Mouse (Mus musculus): ENCODE measurements at regions not wholly inside any gene's neighbourhood (a gene's known extent, or its start where the extent isn't known, plus 50 kb on each side); places are given as distances from the start of the nearest gene placed in this dataset.

DNA sequence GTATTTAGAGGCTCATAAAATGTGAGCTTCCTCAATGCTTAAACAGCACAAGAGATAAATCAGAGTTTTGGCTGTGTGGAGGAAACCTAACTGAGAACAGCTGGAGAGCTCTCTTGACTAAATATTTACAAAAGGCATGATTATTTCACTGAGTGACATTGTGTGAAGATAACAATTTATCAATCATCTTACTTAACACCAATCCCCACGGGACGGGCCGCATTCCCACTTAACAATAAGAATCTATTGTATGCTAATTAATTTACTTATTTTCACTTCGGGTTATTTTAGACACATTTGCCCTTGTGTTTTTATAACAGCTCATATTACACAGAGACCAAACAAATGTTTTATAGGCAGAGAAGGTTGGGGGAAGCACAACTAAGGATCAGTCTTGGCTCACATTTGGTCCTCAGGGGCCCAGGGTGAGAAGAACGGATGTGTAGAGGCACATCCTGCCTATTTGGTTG is 259.7 kb upstream of the Arid1b start:
- DNase-seq, result no peak

DNA sequence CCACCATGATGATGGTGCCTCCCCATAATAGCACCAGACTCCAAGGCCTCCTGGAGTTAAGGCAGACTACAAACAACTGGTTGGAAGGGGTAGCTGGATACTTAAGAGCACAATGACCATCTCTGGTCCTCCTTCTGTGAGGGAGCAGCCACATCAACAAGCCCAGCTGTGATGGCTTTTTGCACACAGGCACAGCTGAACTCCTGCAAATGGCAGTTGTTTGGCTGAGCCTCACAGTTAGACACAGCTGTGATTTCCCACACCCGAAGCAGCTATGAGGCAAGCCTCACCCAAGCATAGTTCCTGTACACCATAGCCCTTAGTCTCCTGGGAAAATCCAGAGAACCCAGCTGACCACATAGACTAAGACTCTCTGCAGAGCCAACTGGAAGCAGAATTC is 258.9 kb upstream of the Arid1b start:
- DNase-seq, result no peak

DNA sequence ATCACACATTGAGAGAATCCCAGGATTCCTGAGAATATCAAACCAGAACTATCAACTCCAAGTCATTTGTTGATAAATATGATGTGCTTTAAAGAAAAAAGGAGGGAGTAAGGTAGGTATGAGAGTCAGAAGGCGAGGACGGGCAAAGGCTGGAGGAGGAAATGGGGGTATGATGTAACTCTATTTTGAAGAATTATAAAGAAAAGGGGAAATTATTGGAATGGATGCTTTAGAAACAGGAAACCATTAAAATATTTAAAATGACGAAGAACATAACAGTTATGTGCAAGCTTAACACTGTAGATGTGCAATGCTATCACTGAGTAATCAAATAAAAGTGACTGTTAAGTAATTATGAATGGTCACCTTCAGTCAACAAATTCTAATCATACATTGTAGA is 257.4 kb upstream of the Arid1b start:
- no peak for DNase-seq

DNA sequence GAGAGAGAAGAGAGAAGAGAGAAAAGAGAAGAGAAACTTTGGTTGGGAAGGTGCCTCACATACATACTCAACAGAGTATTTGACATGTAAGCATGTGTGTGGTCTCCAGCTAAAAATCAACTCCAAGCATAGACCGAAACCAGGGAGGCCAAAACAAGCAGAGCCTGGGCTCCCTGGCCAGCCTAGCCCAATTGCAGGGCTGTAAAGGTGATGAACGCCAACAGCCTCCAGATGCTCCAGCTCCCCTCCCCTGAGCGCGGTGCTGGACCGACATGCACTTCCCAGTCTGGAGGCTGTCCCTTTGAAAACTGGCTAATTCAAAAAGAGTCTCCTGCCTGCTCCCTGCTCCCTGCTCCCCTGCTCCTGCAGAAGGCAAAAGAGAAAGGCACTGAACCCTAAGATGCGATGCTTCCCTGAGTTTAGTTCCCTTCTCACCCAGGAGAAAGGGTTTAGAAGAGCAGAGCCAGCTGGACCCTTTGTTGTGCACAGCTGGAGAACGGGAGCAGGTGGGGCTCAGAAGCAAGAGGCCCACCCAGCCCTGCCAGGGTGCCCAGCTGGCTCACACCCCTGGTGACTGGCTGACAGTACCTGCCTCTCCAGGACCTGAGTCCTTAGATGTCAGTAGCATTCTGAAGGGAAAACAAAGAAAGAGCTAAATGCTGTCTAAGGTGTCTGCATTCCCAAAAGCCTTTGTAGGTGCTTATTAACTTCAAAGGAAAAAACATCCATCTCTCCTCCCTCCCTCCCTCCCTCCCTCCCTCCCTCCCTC is 255.2 kb upstream of the Arid1b start:
- DNase-seq, result no peak

DNA sequence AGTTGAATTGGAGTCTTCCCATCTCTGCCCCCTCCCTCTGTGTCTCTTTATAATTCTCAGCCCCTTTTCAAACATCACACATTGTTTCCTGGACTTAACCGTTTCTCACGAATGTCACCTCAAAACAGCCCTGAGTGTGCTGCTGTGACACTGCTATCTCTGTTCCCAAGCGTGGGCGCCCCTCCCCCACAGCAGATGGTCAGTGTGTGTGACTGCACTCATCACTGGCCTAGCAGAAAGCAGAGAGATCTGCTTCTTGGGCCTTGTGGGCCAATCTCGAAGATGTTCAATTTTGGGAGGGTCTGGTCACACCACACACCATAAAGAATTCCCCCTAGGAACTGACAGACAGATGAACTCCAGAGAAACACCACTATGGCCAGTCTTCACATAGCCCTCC is 253.3 kb upstream of the Arid1b start:
- DNase-seq, result peak; percentile 55

DNA sequence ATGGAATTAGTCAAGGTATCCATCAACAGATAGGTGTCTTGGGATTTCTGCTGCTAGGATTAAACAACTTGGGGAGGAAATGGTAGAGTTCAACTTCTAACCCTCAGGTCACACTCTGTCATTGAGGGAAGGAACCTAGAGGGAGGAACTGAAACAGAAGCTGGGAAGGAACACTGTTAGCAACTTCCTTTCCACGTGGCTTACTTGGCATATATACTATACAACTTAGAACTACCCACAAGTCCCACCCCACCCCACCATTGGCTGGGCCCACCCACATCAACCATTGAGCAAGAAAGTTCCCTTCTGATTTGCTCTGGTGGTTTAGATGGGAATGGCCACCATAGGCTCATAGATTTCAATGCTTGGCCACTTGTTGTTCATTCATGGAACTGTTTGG is 251.8 kb upstream of the Arid1b start:
- no peak for DNase-seq

DNA sequence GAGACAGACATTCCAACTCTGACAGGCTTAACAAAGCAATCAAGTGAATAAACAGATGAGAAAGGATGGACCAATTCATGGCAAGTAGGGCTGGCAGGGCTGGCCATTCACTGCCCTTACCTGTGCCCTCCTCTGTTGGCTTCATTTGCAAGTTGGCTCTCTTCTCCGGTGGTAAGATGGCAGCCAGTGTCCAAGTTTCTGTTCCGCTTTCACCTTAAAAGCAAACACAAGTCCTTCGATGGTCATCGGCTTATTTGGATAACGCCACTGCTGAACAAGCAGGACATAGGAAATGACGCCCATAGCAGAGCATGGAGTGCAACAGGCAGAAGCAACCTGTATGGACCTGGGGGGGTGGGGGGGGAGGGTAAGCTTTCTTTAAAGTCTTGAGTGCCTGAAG is 231.2 kb upstream of the Arid1b start:
- DNase-seq, result no peak

DNA sequence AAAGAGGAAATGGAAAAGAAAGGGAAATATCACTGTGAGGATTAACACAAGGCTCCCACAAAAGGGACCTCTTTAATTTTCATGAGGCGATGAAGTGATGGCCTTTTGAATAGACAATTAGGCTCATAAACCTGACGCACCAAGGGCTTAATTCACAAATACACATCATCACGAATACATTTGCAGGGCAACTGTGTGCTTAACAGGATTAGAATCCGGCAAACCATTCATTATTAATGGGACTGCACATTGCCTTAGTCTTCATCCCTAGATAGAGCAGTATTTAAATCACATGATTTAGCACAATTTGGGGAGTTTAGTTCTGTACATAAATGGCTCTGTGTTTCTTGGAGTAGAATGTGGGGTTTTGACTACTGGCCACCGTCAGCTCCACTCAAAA is 228.4 kb upstream of the Arid1b start:
- DNase-seq, result no peak

DNA sequence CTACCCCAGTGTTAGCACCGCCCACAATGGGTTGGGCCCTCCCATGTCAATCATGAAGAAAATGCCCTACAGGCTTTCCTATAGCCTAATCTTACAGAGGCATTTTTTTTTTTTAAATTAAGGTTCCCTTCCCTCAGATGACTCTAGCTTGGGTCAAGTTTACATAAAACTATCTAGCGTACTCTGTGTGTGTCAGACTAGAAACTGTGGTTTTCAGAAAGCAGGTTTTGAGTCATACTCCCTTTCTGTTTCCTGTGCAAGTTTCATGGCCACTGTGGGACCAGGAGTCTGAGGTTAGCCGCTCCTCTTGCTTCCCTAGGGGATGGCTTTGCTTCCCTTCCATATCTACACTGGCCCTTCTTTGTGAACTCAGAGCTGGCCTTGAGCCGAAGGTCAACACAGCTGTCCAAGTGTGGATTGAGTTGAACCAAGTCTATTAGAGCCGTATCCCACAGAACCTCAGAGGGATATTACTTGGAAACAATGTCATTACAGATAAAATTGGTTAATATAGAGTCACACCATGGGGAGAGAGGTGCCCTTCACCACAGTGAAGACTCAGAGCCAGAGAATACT is 226.1 kb upstream of the Arid1b start:
- no peak for DNase-seq

DNA sequence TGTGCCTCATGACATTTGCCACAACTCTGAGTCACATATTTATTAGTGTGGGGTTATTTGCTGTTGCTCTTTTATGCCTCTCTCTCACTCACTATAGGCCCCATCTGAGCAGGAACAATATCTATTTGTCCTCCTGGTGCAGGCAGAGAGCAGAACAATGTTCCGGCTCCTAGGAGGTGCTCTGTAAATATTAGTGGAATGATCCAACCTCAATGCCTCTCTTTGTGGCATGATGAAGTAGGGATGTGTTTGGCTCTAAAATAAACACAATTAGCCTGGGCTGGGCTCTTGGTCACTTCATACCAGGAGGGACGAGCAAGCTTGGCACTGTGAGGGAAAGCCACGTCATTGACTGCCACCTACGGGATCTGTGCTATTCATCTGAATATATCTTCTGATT is 224.8 kb upstream of the Arid1b start:
- DNase-seq, result no peak

DNA sequence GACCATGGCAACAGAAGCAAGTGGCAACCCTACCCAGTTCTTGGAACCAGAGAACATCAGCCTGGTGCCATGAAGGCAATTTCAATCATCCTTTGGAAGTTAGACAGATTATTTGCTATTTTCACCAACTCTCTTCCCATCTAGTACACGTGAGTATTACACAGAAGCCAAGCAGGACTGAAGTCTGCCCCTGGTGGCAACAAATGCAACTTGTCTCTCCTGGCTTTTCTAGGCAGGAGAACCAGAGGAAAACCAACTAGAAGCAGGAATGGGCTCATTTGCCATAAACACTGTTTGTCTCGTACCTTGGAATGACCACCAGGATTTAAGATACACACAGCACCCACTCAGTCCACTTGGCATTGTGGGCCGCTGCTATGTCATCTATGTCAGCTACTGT is 224.1 kb upstream of the Arid1b start:
- no peak for DNase-seq

DNA sequence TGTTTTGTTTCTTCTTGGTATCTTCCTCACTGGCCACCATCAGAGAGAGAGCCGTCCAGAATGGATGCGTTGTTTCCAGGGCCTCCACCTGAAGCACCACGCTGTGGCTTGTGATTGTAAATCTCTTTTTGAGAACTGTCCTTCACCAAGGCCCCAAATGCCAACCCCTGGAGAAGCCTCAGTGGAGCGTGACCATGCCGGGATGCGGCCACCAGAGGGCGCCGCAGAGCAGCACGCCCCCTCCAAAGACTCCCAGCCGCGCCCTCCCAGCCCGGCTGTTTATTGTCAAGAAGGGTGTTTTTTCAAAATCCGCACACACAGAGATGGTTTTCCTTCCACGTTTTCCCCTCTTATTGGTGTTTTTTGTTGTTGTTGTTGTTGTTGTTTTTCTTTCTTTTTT is 216.0 kb upstream of the Arid1b start:
- DNase-seq, result peak; percentile 70

DNA sequence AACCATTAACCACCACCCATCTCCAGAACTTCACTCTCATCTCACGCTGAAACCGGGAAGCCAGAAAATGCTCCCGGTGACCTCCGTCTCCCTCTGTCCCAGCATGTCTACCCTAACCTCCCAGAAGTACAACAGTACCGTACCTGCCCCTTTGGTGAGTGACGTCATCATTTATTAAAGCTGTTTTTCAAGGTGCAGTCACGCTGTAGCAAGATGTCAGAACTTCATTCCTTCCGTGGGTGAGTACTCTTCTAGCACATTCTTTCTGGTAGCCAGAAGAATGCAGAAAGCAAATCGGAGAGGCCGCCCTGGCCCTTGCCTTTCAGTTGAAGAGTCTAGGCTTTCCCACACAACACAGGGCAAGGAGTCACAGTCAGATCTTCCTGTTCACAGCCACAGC is 215.1 kb upstream of the Arid1b start:
- DNase-seq, result no peak

DNA sequence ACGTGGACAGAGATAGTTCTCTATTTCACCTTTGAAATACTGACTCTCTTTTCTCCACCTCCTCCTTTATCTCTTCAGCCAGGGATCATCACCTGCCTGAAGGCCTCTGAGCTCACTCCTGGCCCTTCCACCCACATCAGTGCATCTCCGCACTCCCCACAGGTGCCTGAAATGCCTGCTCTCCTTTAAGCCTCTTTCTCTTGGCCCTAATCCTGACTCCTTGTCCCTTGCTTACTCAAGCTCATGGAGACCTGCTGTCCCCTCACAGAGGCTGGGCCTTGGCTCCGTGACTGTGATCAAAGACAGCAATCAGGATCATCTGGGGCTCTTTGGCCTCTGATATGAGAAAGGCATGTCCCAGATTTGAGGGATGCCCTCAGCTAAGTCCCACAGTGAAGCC is 212.5 kb upstream of the Arid1b start:
- no peak for DNase-seq

DNA sequence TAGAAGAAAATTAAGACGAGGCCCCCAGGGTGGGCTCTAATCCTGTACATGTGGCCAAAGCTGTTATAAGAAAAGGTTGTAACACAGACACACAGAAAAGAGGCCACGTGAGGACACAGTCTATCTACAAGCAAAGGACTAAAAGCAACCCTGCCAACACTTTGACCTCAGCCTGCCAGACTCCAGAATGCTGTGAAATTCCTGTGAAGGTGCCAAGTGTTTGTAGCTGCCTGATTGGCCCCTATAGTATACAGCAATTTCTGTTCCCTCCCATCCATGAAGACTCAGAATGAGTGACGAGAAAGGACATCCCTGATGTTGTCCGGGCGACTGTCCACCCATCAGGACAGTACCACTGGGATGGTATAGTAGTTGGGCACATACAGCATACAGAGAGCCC is 209.8 kb upstream of the Arid1b start:
- no peak for DNase-seq

DNA sequence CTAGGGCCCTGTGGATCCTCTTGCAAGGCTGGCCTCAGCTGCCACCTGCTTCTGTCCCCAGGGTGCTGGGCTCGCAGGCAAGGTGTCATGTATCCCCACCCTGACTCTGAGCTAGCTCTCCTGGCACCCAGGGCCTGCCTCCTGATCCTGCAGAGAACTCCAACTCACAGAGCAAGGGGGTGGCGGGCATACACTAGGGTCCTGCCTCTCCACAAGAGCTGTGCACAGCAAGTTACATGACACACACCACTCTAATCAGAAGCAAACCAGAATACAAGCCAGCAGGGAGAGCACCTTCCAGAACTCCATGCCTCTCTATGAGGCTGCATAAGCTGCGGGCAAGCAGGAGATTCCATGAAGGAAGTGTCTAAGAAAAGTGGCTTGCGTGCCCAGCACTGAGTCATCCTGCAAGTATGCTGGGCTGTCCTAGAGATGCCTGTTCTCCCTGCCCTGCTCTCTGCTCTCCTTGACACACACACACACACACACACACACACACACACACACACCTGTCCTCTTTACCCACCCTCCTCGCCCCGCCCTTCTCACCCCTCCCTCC is 208.8 kb upstream of the Arid1b start:
- no peak for DNase-seq

DNA sequence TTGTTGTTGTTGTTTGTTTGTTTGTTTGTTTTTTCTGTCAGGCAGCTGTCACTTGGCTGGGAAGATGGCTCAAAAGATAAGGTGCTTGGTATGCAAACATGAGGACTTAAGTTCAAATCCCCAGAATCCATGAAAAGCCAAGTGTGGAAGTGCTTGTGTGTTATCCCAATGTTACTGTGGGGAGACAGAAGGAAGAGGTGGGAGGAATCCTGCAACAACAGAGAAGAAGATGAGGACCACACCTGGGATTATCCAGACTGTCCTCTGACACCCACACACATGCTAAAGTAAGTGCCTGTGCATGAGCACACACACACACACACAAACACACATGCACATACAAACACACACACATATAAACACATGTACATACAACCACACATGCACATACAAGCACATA is 207.6 kb upstream of the Arid1b start:
- DNase-seq, result no peak

DNA sequence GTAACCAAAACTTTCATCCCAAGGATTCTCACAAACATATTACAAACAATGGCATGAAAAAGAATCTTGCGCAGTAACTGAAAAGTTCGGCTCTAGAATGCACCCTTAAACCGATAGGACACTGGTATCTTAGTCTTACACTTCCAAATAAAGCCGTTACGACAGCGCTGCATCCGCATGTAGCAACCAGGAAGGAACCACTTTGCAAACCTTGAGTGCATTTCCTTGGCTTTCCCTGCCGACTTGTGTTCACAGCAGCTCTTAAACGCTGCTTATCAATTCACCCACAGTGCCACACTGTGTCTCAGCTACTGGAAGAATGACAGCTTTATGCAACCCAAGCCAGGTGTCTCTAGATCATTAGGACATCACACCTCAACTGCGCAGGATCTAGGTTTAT is 202.3 kb upstream of the Arid1b start:
- no peak for DNase-seq

DNA sequence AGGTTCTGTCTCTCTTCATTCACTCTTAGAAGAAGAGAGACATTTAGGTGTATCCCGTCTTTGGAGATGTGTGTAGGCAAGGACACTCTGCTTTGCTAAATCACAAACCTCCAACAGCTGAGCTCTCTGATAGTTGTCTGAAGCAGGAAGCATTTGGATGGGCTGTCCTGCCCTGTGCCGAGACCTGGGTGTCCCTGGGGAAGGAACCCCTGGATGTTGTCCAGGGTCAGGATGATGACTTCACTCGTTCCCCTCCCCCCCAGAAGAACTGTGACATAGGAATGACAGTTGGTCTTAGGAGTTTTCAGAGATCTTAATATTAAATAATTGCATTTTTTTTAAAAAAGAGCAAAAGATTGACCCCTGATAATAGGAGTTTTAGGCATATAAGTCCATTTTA is 197.9 kb upstream of the Arid1b start:
- DNase-seq, result no peak

DNA sequence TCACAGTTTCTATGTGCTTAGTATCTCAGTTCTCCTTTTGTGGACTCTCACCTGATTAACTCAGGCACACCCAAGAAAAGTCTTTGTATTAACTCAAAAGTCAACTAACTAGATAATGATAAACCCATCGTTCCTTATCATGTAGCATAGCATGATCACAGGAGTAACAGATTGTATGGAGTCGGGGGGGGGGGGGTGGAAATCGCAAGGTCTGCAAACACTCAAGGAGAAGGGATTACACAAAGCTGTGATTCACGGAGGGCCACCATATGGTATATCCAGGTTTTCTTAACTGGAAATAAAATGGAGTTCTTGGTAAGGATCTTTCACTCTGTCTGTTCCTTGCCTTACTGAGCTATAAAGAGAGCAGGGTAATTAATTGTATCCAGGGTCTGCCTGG is 190.1 kb upstream of the Arid1b start:
- DNase-seq, result no peak

DNA sequence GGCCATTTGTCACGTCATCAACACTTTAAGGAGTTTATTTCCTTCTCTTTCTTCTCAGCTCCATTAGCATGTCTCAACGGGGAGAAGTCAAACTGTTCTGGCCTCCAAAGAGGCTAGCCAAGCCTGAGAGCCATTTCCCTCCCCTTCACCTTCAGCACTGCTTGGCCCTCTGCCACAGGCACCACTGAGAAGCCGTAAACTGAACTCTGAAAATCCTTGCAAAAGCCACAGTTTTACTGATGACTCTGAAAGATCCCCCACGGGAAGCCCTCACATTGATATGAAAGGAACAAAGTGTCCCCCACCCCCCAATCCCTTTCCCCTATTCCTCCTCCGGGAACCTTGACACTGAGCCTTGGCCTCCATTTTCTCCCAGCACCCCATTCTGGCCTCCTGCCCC is 188.1 kb upstream of the Arid1b start:
- no peak for DNase-seq

DNA sequence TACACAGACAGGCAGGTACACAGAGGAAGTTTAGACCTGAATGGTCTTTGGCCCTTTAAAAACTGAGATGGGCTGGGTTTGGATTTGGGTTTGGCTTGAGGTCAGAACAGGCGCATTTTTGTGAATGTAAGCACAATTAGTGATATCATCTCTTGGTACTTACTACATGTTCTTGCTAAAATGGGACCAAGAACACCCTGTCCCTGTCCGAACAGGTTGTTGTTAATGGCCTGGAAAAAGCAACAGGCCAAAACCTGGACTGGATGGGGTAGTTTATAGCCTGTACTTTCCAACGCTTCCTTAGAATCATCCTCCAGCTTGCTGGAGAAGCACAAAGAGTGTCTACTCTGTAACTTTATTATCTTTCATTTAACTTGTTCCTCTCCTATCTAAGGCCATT is 185.2 kb upstream of the Arid1b start:
- no peak for DNase-seq

DNA sequence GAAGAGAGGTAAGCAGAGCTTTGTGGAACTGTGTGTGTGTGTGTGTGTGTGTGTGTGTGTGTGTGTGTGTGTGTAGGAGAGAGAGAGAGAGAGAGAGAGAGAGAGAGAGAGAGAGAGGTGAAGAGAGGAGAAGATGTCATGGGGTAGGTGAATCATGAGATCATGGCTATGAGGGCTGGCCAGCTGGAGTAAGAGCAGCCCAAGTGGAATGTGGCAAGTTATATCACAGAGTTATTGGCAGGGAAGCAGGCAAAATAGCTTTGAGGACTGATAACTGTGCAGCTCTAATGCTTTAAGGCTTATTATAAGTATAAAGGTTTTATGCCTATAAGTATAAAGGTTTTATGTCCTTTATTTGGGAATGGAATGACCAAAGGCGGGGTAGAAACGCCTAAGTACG is 180.9 kb upstream of the Arid1b start:
- no peak for DNase-seq

DNA sequence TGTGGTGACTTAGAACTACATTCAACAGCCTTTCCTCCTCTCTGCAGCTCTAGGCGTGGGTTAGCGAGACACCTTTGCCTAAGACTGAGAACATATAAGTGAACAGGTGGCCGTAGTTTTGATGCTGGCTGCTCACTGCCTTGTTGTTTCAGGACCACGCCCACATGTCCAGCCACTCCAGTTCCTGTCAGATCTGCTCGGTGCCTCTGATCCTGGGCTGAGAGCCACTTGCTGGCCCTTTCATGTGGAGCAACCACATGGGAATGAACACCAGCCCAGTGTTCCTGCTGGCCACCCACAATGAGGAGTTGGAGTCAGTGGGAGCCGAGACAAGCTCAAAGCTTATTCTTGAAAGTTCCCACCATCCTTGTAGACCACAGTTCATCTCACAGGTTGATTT is 180.5 kb upstream of the Arid1b start:
- no peak for DNase-seq

Data from right cerebral cortex, postnatal 14 days (tissue).